ENCODE assay signal across 13 mouse cellular contexts in genomic region chr16:22508936-22509563, GRCm38 (mm10).
DNase-seq lines count a peak whose midpoint lies in the region; ATAC-seq lines count a peak whose summit lies in the region.
"Had no signal": no experiment of that assay in that cellular context is flagged by ENCODE, and none has a peak within 500 bp of the region (broad histone marks: within the 10 kb centered on the region; RNA-seq: fewer than 3 reads in every experiment).

No protein-coding gene starts in this region.

- 72% methylated on average over 5 of the region's 5 CpGs for WGBS in embryonic facial prominence, embryonic 14.5 days
- 85% methylated on average over 5 of the region's 5 CpGs for WGBS in embryonic facial prominence, embryonic 10.5 days

- no peak overlapping the region for H3K4me2 ChIP-seq in embryonic facial prominence, embryonic 14.5 days (ENCODE audit: low read depth, low read length)
- H3K4me2 ChIP-seq: heart, embryonic 12.5 days; liver, embryonic 13.5 days; neural tube, embryonic 12.5 days had no signal

- H3K4me1 ChIP-seq in embryonic facial prominence, embryonic 14.5 days (ENCODE audit: control insufficient read depth, insufficient read depth, low read length) = peaks cover 13% of the 10 kb centered on the region; the same call in 1 of the 2 replicates
- peaks cover 33% of the 10 kb centered on the region for H3K4me1 ChIP-seq in embryonic facial prominence, embryonic 10.5 days
- H3K4me1 ChIP-seq: neural tube, embryonic 12.5 days had no signal

- intact Hi-C loops in left cerebral cortex, postnatal 14 days (cut with DNase I) = loop anchor here (5.0 kb wide), 1 partner anchor 67 kb away; no protein-coding TSS in a partner anchor

- H3K9ac ChIP-seq in embryonic facial prominence, embryonic 14.5 days (ENCODE audit: low read depth, low read length) = no peak overlapping the region
- H3K9ac ChIP-seq: heart, embryonic 12.5 days; liver, embryonic 13.5 days; neural tube, embryonic 12.5 days had no signal

- no peak overlapping the region for H3K27ac ChIP-seq in embryonic facial prominence, embryonic 14.5 days (replicated peaks; ENCODE audit: low read depth, low read length)
- no peak overlapping the region for H3K27ac ChIP-seq in embryonic facial prominence, embryonic 10.5 days (replicated peaks)
- H3K27ac ChIP-seq: liver, embryonic 13.5 days; neural tube, embryonic 12.5 days had no signal

- no peaks in the 10 kb centered on the region for H3K9me3 ChIP-seq in embryonic facial prominence, embryonic 14.5 days (ENCODE audit: control insufficient read depth, low read length)
- no peaks in the 10 kb centered on the region for H3K9me3 ChIP-seq in embryonic facial prominence, embryonic 10.5 days
- H3K9me3 ChIP-seq: liver, embryonic 13.5 days; neural tube, embryonic 12.5 days had no signal

- ATAC-seq in embryonic facial prominence, embryonic 14.5 days (ENCODE audit: low read depth) = peak; percentile 64; the same call in 1 of the 2 replicates
- ATAC-seq: inflammation-experienced regulatory T-cells, adult 6 months had no signal

- H3K27me3 ChIP-seq in embryonic facial prominence, embryonic 14.5 days (replicated peaks; ENCODE audit: control insufficient read depth, insufficient read depth, low read length) = no peaks in the 10 kb centered on the region
- H3K27me3 ChIP-seq in embryonic facial prominence, embryonic 10.5 days (replicated peaks; ENCODE audit: low read depth, poor library complexity, severe bottlenecking) = no peaks in the 10 kb centered on the region
- H3K27me3 ChIP-seq: heart, embryonic 12.5 days; liver, embryonic 13.5 days; neural tube, embryonic 12.5 days had no signal

- no peak overlapping the region for H3K4me3 ChIP-seq in embryonic facial prominence, embryonic 14.5 days (ENCODE audit: low read depth, low read length)
- H3K4me3 ChIP-seq in embryonic facial prominence, embryonic 10.5 days = no peak overlapping the region
- H3K4me3 ChIP-seq: heart, embryonic 12.5 days; liver, embryonic 13.5 days; neural tube, embryonic 12.5 days had no signal

- DNase-seq in embryonic facial prominence, embryonic 14.5 days (ENCODE audit: low spot score) = peak; percentile 56
- DNase-seq in embryonic facial prominence, embryonic 10.5 days (ENCODE audit: low spot score) = no peak
- peak; percentile 43 to 60 for DNase-seq in layer of hippocampus, adult 8-10 months (ENCODE audit: low spot score in 2 of 2)
- no peak for DNase-seq in layer of hippocampus, postnatal 36 days
- DNase-seq in Muller cell, postnatal 12 days (ENCODE audit: inconsistent ontology term) = peak; percentile 79
- DNase-seq in left cerebral cortex, postnatal 14 days (ENCODE audit: low spot score in 2 of 2) = peak; percentile 48 to 67
- DNase-seq in urinary bladder, adult 2 months (ENCODE audit: low spot score) = no peak
- no peak for DNase-seq in embryo, embryonic 10 days (ENCODE audit: low spot score)
- DNase-seq: kidney, postnatal 25 days; liver, embryonic 13.5 days had no signal

- no peaks in the 10 kb centered on the region for H3K36me3 ChIP-seq in embryonic facial prominence, embryonic 14.5 days (ENCODE audit: control insufficient read depth, insufficient read depth, low read length)
- no peaks in the 10 kb centered on the region for H3K36me3 ChIP-seq in embryonic facial prominence, embryonic 10.5 days (replicated peaks)
- H3K36me3 ChIP-seq: heart, embryonic 12.5 days; liver, embryonic 13.5 days; neural tube, embryonic 12.5 days had no signal

Comparison
In these comparisons a context has a peak if more than half of its experiments do, and no peak if none do; other contexts are left out.
1. DNase-seq: peak in embryonic facial prominence, embryonic 14.5 days (single experiment), layer of hippocampus, adult 8-10 months (2 of 2), Muller cell, postnatal 12 days (single experiment) and left cerebral cortex, postnatal 14 days (2 of 2); none in embryonic facial prominence, embryonic 10.5 days (single experiment), layer of hippocampus, postnatal 36 days (0 of 2), urinary bladder, adult 2 months (single experiment) and embryo, embryonic 10 days (single experiment).